Mouse (Mus musculus) forebrain, embryonic 16.5 days (tissue): ENCODE data around the gene Kif3a. TPM values are rescaled to one million over a fixed set of nuclear protein-coding genes. Genes with fewer than 3 reads are reported as not detected.
"Not testable (repeated sequence)": the region's sequence is repeated elsewhere in the genome, so short reads cannot be mapped to it uniquely, and the experiment has no call there.

Experiments used
- ATAC-seq: fragments of 200-750 bp; cut with Nextera tagmentation; 2 replicates; pipeline ENCODE4 v1.8.0; 2017; ENCODE audit warnings: mild to moderate bottlenecking, moderate library complexity
- H3K27ac ChIP-seq: fragments of 300-500 bp; sonication (generic); 2 replicates; pipeline ENCODE4 v1.5.1; 2014; ENCODE audit warnings: low read length, control low read depth
- H3K27me3 ChIP-seq: fragments of 300-500 bp; sonication (generic); replicated peaks from 2 replicates; pipeline ENCODE4 v1.6.1; 2014; ENCODE audit warnings: low read length; ENCODE audit not compliant: control insufficient read depth, insufficient read depth
- H3K36me3 ChIP-seq: fragments of 300-500 bp; sonication (generic); 2 replicates; pipeline ENCODE4 v1.6.1; 2014; ENCODE audit not compliant: control insufficient read depth, insufficient read depth
- H3K4me1 ChIP-seq: fragments of 300-500 bp; sonication (generic); replicated peaks from 2 replicates; pipeline ENCODE4 v1.6.1; 2014; ENCODE audit warnings: low read length; ENCODE audit not compliant: control insufficient read depth, insufficient read depth
- H3K4me2 ChIP-seq: fragments of 300-500 bp; sonication (generic); 2 replicates; pipeline ENCODE4 v1.6.1; 2014; ENCODE audit warnings: mild to moderate bottlenecking, low read length, control low read depth
- H3K4me3 ChIP-seq: fragments of 300-500 bp; sonication (generic); replicated peaks from 2 replicates; pipeline ENCODE4 v1.5.1; 2014; ENCODE audit warnings: mild to moderate bottlenecking, low read length, control low read depth
- H3K9ac ChIP-seq: fragments of 300-500 bp; sonication (generic); replicated peaks from 2 replicates; pipeline ENCODE4 v1.6.1; 2014; ENCODE audit warnings: low read depth, low read length, control low read depth
- H3K9me3 ChIP-seq: fragments of 300-500 bp; sonication (generic); 2 replicates; pipeline ENCODE4 v1.6.1; 2016; ENCODE audit warnings: low read length; ENCODE audit not compliant: control insufficient read depth
- WGBS: fragments of 180-500 bp; shearing (Covaris S2); extraction: QIAGEN DNeasy Blood & Tissue Kit; methylation state at CpG from one replicate; pipeline ENCODE4 v1.1.7; 2014; 5-methylcytosine and 5-hydroxymethylcytosine counted together
- polyA plus RNA-seq: library from polyadenylated mRNA; unstranded; fragments of >200 nt; fragmentation: Nextera tagmentation; extraction: Ambion mirVana; gene quantifications from 2 replicates; pipeline ENCODE4 v1.2.1, GENCODE M21; 2015

The Kif3a gene
- polyA plus RNA-seq, 1 experiment from 2014 or later, result 295 TPM

DNA sequence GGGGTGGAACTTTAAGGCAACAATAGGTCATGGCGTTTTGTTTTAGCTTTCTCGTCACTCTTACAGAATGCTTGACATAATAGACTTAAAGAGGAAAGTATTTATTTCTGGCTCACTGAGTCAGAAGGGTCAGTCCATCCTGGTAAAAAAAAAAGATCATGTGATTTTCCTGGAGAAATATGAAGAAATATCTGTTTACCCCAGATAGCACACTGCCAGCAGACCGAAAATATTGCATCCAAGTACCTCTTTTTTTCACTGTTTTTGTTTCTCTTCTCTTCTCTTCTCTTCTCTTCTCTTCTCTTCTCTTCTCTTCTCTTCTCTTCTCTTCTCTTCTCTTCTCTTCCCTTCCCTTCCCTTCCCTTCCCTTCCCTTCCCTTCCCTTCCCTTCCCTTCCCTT, 7.2 kb upstream of the Kif3a start:
- H3K9me3 ChIP-seq, H3K9ac ChIP-seq, H3K36me3 ChIP-seq, H3K27ac ChIP-seq, H3K4me2 ChIP-seq, H3K4me3 ChIP-seq, ATAC-seq, H3K27me3 ChIP-seq, H3K4me1 ChIP-seq: not testable (repeated sequence)
- WGBS, result 96% methylated on average over 1 of the region's 3 CpGs

DNA sequence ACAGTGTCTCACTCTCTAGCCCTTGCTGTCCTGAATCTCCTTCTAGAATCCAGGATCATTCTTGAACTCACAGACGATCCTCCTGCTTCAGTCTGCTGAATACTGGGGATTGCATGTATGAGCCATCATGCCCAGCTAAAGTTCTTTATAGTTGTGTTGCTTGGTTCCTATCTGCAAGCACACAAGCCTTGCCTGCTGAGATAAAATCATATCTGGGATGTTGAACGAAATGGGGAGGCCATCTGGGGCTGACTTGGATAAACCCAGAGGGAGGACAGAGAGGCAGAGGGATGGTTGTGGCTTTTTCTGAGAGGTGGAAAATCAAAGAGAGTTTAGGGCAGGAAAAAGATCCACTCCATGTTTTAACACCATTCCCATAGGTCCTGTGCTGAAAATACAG, 5.2 kb upstream of the Kif3a start:
- Histone ChIP-seq H3K27ac (no peak overlapping the region), H3K27me3 (no peaks in the 10 kb centered on the region), H3K4me3 (no peak overlapping the region), H3K9me3 (no peaks in the 10 kb centered on the region), H3K4me1 (peaks cover 4% of the 10 kb centered on the region), H3K4me2 (no peak overlapping the region), H3K36me3 (no peaks in the 10 kb centered on the region), H3K9ac (no peak overlapping the region)
- 94% methylated on average over 2 of the region's 2 CpGs for WGBS
- ATAC-seq, result no peak

DNA sequence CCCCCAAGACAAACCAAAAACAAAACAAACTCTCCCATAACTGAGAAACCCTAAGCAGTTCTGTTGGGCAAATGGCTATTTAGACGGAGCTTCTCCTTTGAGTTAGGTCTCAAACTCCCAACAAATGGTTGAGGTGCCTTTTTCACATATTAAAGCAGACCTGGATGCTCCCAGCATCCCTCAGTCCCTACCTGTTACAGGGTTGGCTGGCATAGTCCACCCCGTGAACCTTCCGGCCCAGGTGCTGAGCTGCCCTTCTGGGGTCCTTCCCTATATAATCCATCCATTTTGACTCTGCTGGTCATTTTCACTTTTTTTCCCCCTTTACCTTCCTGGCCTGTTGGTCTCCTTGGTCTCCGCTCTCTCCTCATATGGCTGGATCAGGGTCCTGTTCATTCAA, 533 bp upstream of the Kif3a start:
- peak overlapping the region; percentile 95 for H3K9ac ChIP-seq
- no peaks in the 10 kb centered on the region for H3K27me3 ChIP-seq
- H3K4me3 ChIP-seq, result peak overlapping the region; percentile 95
- H3K9me3 ChIP-seq, result no peaks in the 10 kb centered on the region
- ATAC-seq, result 0 out of 2 replicates have a peak, but pooled peaks have one; percentile 8
- peaks cover 21% of the 10 kb centered on the region for H3K4me1 ChIP-seq
- no peak overlapping the region for H3K27ac ChIP-seq
- peaks cover 4% of the 10 kb centered on the region for H3K36me3 ChIP-seq
- 89% methylated on average over 4 of the region's 4 CpGs for WGBS
- H3K4me2 ChIP-seq, result peak overlapping the region; percentile 57

DNA sequence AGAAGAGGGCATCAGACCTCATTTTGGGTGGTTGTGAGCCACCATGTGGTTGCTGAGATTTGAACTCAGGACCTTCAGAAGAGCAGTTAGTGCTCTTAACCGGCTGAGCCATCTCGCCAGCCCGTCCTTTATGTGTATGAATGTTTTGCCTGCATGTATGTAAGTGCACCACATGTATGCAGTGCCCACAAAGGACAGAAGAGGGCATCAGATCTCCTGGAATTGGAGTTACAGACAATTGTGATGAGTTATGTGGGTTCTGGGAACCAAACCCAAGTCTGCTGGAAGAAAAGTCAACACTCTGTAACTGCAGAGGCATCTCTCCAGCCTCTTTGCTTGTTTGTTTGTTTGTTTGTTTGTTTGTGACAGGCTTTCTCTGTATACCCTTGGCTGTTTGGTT, 13.4 kb downstream of the Kif3a start:
- H3K27ac ChIP-seq, result no peak overlapping the region
- H3K4me2 ChIP-seq, result no peak overlapping the region
- no peak overlapping the region for H3K4me3 ChIP-seq
- ATAC-seq, result no peak
- H3K27me3 ChIP-seq, result no peaks in the 10 kb centered on the region
- no peaks in the 10 kb centered on the region for H3K4me1 ChIP-seq
- no peaks in the 10 kb centered on the region for H3K9me3 ChIP-seq
- H3K9ac ChIP-seq, result no peak overlapping the region
- H3K36me3 ChIP-seq, result peaks cover 32% of the 10 kb centered on the region
- WGBS, result 95% methylated on average over 3 of the region's 3 CpGs

DNA sequence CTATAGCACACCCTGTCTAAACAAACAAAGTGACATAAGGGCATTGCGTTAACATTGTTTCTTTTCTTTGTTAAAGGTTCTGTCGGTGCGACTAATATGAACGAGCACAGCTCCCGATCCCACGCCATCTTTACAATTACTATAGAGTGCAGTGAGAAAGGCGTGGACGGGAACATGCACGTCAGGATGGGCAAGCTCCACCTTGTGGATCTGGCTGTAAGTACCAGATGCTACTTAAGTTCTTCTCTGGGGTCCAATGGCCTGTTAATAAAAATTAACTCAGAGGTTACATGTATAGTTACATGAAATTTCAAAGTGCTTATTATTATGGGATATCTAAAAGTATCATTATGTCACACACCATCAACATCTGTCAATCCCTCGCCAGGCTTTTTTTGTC, 16.0 kb downstream of the Kif3a start:
- WGBS, result 70% methylated on average over 10 of the region's 10 CpGs
- Histone ChIP-seq H3K4me3 (no peak overlapping the region), H3K9ac (no peak overlapping the region), H3K4me2 (no peak overlapping the region), H3K27me3 (no peaks in the 10 kb centered on the region), H3K9me3 (no peaks in the 10 kb centered on the region), H3K27ac (no peak overlapping the region), H3K36me3 (peaks cover 48% of the 10 kb centered on the region), H3K4me1 (no peaks in the 10 kb centered on the region)
- no peak for ATAC-seq

DNA sequence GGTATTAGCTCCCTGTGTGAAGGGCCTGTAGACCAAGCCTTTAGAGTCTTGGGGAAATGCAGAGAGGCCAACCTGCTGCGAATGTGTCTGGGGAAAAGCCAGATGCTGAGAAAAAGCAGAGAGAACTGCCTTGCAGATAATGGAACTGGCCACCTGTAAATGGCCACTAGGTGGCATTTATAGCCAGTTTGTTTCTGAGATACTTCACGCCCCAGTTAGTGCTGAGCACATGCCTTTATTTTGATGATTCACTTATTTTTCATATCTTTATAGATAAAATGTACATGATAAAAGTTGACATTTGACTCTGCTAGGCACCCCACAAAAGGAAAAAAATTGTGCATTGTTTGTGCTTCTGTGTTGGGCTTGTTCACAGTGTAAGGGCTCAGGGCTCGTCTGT, 17.7 kb downstream of the Kif3a start:
- H3K36me3 ChIP-seq, result peaks cover 55% of the 10 kb centered on the region
- H3K9ac ChIP-seq, result no peak overlapping the region
- no peaks in the 10 kb centered on the region for H3K4me1 ChIP-seq
- H3K4me3 ChIP-seq, result no peak overlapping the region
- no peaks in the 10 kb centered on the region for H3K27me3 ChIP-seq
- WGBS, result 58% methylated on average over 3 of the region's 3 CpGs
- H3K9me3 ChIP-seq, result no peaks in the 10 kb centered on the region
- ATAC-seq, result no peak
- no peak overlapping the region for H3K27ac ChIP-seq
- no peak overlapping the region for H3K4me2 ChIP-seq

DNA sequence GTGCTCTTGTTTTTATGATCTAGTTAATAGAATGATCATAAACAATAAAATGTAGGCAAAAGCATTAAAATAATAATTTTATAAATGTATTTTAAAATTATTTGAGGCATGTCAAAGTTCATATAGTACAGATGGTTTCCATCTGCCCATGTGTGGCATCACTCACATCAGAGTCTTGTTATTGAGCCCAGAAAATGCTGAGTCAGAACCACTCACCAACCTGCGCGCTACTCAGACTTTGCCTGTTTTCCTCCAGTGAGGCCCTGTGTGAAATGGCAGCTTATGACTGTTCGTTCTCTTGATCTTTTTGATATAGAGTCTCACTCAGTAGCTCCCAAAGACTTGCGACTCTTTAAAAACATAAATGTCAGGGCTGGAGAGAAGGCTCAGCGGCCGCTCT, 18.3 kb downstream of the Kif3a start:
- H3K4me3 ChIP-seq, result no peak overlapping the region
- H3K9ac ChIP-seq, result no peak overlapping the region
- H3K4me1 ChIP-seq, result no peaks in the 10 kb centered on the region
- ATAC-seq, result no peak
- no peaks in the 10 kb centered on the region for H3K9me3 ChIP-seq
- H3K36me3 ChIP-seq, result peaks cover 52% of the 10 kb centered on the region
- H3K4me2 ChIP-seq, result no peak overlapping the region
- 96% methylated on average over 6 of the region's 6 CpGs for WGBS
- H3K27me3 ChIP-seq, result no peaks in the 10 kb centered on the region
- H3K27ac ChIP-seq, result no peak overlapping the region

DNA sequence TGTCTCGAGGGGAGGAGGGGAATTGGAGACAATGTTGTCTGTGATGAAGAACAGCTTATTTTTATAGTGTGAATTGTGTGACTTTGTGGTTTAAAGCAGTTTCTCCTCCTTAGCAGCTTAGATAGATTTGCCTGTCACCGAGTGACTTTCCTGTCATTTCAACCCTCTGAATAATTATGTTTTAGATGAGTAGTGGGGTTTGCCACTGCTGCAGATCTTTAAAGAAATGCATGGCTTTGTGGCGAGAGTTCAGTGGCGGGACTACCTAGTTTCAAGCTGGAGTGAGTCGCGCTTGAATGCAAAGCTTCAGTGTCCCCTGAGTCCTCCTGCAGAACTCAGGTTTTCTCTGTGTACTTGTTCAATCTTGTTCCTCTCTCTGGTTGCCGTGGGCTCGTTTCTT, 21.1 kb downstream of the Kif3a start:
- Histone ChIP-seq H3K36me3 (peaks cover 60% of the 10 kb centered on the region), H3K4me3 (no peak overlapping the region), H3K9me3 (no peaks in the 10 kb centered on the region), H3K9ac (no peak overlapping the region), H3K4me1 (no peaks in the 10 kb centered on the region), H3K27me3 (no peaks in the 10 kb centered on the region), H3K27ac (no peak overlapping the region), H3K4me2 (no peak overlapping the region)
- WGBS, result 84% methylated on average over 8 of the region's 8 CpGs
- ATAC-seq, result no peak

DNA sequence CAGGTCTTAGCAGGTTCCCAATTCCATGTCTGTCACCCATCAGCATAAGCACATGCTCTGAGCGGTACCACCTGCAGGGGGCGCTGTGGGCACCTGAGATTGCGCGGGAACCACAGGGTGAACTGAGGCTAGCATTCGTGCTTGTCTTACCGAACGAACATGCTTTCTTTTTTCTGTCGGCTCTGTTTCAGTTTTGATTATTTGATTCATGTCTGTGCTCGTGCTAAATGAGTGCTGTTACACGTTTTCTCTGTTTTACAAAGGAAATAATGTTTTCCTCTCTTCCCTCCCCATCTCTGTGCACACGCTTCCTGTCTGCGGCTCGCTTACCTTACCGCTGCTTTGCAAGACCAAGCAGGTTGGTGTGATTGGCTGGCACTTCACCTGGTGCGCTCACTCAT, 23.2 kb downstream of the Kif3a start:
- no peak for ATAC-seq
- H3K9me3 ChIP-seq, result no peaks in the 10 kb centered on the region
- H3K36me3 ChIP-seq, result peaks cover 63% of the 10 kb centered on the region
- H3K27me3 ChIP-seq, result no peaks in the 10 kb centered on the region
- no peak overlapping the region for H3K9ac ChIP-seq
- no peak overlapping the region for H3K4me3 ChIP-seq
- H3K27ac ChIP-seq, result no peak overlapping the region
- H3K4me2 ChIP-seq, result no peak overlapping the region
- WGBS, result 41% methylated on average over 15 of the region's 15 CpGs
- H3K4me1 ChIP-seq, result no peaks in the 10 kb centered on the region

DNA sequence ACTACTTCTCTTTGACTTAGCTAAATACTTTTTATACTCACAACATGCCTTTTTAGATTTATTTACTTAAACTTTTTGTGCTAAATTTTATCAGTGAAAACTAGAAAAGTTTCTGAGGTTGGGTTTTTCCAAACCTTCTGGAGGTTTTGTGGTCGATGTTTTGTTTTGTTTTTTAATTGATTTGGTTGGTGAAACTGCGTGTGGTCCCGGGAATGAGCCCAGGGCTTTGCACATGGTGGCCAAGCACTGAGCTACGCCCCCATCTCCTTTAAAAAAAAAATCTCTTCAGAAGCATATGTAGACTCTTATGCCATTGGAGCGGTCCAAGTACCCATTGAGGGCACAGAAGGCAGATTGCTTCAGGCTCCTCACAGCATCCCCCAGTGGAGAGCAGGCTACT, 23.9 kb downstream of the Kif3a start:
- H3K27me3 ChIP-seq, result no peaks in the 10 kb centered on the region
- no peak for ATAC-seq

More for the DNA sequence above, 23.9 kb downstream of the Kif3a start:
- Histone ChIP-seq H3K9ac (no peak overlapping the region), H3K27ac (no peak overlapping the region), H3K4me1 (no peaks in the 10 kb centered on the region), H3K9me3 (no peaks in the 10 kb centered on the region), H3K36me3 (peaks cover 61% of the 10 kb centered on the region), H3K4me2 (no peak overlapping the region), H3K4me3 (no peak overlapping the region)
- WGBS, result 94% methylated on average over 5 of the region's 5 CpGs
